In the genomic region with DNA sequence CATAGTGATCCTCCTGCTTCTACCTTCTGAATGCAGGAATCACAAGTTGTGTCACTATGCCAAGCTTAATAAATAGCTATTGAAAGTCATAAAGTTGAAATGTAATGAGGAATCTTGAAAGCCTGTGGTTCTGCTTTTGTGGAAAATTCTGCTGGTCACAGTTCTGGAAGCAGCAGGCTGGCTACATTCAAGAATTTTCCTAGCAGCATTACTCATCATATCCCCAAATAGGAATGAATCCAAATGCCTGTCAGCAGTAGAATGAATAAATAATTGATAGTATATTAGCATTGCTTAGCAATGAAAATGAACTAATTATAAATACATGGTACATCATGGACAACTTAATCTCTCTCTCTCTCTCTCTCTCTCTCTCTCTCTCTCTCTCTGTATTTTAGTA, we compare ENCODE assay signal across 28 mouse cellular contexts.
"Had no signal": no experiment of that assay in that cellular context is flagged by ENCODE, and none has a peak within 500 bp of the region (broad histone marks: within the 10 kb centered on the region; RNA-seq: fewer than 3 reads in every experiment).

No protein-coding gene starts in this region.

- ATAC-seq: hindbrain, embryonic 16.5 days; inflammation-experienced regulatory T-cells, adult 6 months; intestine, embryonic 15.5 days had no signal

- DNase-seq: gastrocnemius, adult 2 months; gastrocnemius, postnatal 10 days; gastrocnemius, postnatal 25 days; heart, adult 18-20 months; heart, postnatal 10 days; heart, postnatal 4 days; kidney, adult 11 months; kidney, adult 2 months; kidney, adult 9 months; kidney, postnatal 14 days; kidney, postnatal 36 days; layer of hippocampus, adult 9-11 months; layer of hippocampus, postnatal 36 days; liver; liver, embryonic 13.5 days had no signal

- H3K9me3 ChIP-seq: heart, embryonic 10.5 days; hindbrain, embryonic 10.5 days; hindbrain, embryonic 12.5 days; intestine, embryonic 15.5 days; kidney, embryonic 15.5 days; limb, embryonic 10.5 days; limb, embryonic 12.5 days; liver, embryonic 13.5 days had no signal

- H3K4me2 ChIP-seq: heart, embryonic 12.5 days; hindbrain, embryonic 12.5 days; hindbrain, embryonic 14.5 days; intestine, embryonic 15.5 days; kidney, embryonic 15.5 days; limb, embryonic 12.5 days; liver, embryonic 11.5 days; liver, embryonic 13.5 days had no signal

- H3K4me3 ChIP-seq: gastrocnemius, adult 2 months; heart, embryonic 10.5 days; heart, embryonic 12.5 days; hindbrain, embryonic 10.5 days; hindbrain, embryonic 12.5 days; intestine, embryonic 15.5 days; kidney, embryonic 15.5 days; limb, embryonic 10.5 days; limb, embryonic 12.5 days; liver, embryonic 13.5 days had no signal

- H3K27me3 ChIP-seq: heart, embryonic 12.5 days; hindbrain, embryonic 12.5 days; intestine, embryonic 15.5 days; kidney, embryonic 15.5 days; limb, embryonic 12.5 days; liver, embryonic 13.5 days had no signal

- H3K27ac ChIP-seq: gastrocnemius, adult 2 months; heart, embryonic 10.5 days; hindbrain, embryonic 10.5 days; hindbrain, embryonic 12.5 days; hindbrain, embryonic 14.5 days; intestine, embryonic 15.5 days; kidney, embryonic 15.5 days; kidney, postnatal 0 days; limb, embryonic 10.5 days; limb, embryonic 12.5 days; liver, embryonic 13.5 days had no signal

- H3K36me3 ChIP-seq: heart, embryonic 10.5 days; heart, embryonic 12.5 days; hindbrain, embryonic 10.5 days; hindbrain, embryonic 12.5 days; intestine, embryonic 15.5 days; kidney, embryonic 15.5 days; limb, embryonic 10.5 days; limb, embryonic 12.5 days; liver, embryonic 13.5 days had no signal

- H3K9ac ChIP-seq: heart, embryonic 12.5 days; hindbrain, embryonic 12.5 days; hindbrain, embryonic 14.5 days; intestine, embryonic 15.5 days; kidney, embryonic 15.5 days; limb, embryonic 12.5 days; liver, embryonic 13.5 days had no signal

- H3K4me1 ChIP-seq: heart, embryonic 10.5 days; heart, embryonic 12.5 days; hindbrain, embryonic 10.5 days; hindbrain, embryonic 12.5 days; intestine, embryonic 15.5 days; kidney, embryonic 15.5 days; limb, embryonic 10.5 days; limb, embryonic 12.5 days; liver, embryonic 13.5 days had no signal
